Mouse (Mus musculus) CH12.LX (cell line): ENCODE data around the gene Kctd20.

ENCODE experiments used
- CTCF ChIP-seq, 2 experiments: IDR thresholded peaks in 1 of 2; conservative IDR thresholded peaks in 1 of 2; 2 replicates each; pipeline ENCODE4 v1.5.1; 2011 to 2012; ENCODE audit warnings: low read depth in 2 of 2, low read length in 2 of 2, improper control_type of control experiment in 1 of 2, inconsistent platforms in 1 of 2, mild to moderate bottlenecking in 1 of 2, moderate library complexity in 1 of 2
- E2F4 ChIP-seq: IDR thresholded peaks from 2 replicates; pipeline ENCODE4 v1.6.1; 2011; ENCODE audit warnings: low read depth, low read length, improper control_type of control experiment; ENCODE audit not compliant: insufficient replicate concordance
- ELF1 ChIP-seq: IDR thresholded peaks from 2 replicates; pipeline ENCODE4 v1.6.1; 2014; ENCODE audit warnings: low read depth, mild to moderate bottlenecking, inconsistent platforms, low read length, improper control_type of control experiment
- GABPA ChIP-seq: IDR thresholded peaks from 2 replicates; pipeline ENCODE4 v1.6.1; 2012; ENCODE audit warnings: low read depth, low read length, improper control_type of control experiment, inconsistent platforms; ENCODE audit not compliant: insufficient replicate concordance
- HCFC1 ChIP-seq: IDR thresholded peaks from 2 replicates; pipeline ENCODE4 v1.6.1; 2012; ENCODE audit warnings: low read depth, mild to moderate bottlenecking, inconsistent platforms, low read length, improper control_type of control experiment
- IRF4 ChIP-seq: IDR thresholded peaks from 2 replicates; pipeline ENCODE4 v1.6.1; 2014; ENCODE audit warnings: low read depth, mild to moderate bottlenecking, inconsistent platforms, low read length, improper control_type of control experiment
- MAFK ChIP-seq: IDR thresholded peaks from 2 replicates; pipeline ENCODE4 v1.6.1; 2011; ENCODE audit warnings: low read length, improper control_type of control experiment; ENCODE audit not compliant: insufficient replicate concordance
- MEF2A ChIP-seq: IDR thresholded peaks from 2 replicates; pipeline ENCODE4 v1.6.1; 2014; ENCODE audit warnings: low read depth, mild to moderate bottlenecking, inconsistent platforms, low read length, improper control_type of control experiment, borderline replicate concordance
- MYC ChIP-seq: IDR thresholded peaks from 2 replicates; pipeline ENCODE4 v1.6.1; 2011; ENCODE audit warnings: low read depth, mild to moderate bottlenecking, improper control_type of control experiment, low read length
- NELFE ChIP-seq: IDR thresholded peaks from 2 replicates; pipeline ENCODE4 v1.6.1; 2011; ENCODE audit warnings: low read depth, low read length, improper control_type of control experiment
- NRF1 ChIP-seq: IDR thresholded peaks from 2 replicates; pipeline ENCODE4 v1.6.1; 2014; ENCODE audit warnings: low read depth, mild to moderate bottlenecking, inconsistent platforms, low read length, improper control_type of control experiment, moderate library complexity
- POLR2A ChIP-seq: IDR thresholded peaks from 2 replicates; pipeline ENCODE4 v1.6.1; 2011; ENCODE audit warnings: low read depth, mild to moderate bottlenecking, improper control_type of control experiment, low read length
- SMC3 ChIP-seq: IDR thresholded peaks from 2 replicates; pipeline ENCODE4 v1.6.1; 2011; ENCODE audit warnings: low read depth, low read length, improper control_type of control experiment
- ZNF384 ChIP-seq: IDR thresholded peaks from 2 replicates; pipeline ENCODE4 v1.6.1; 2012; ENCODE audit warnings: low read depth, low read length, improper control_type of control experiment, inconsistent platforms

DNA sequence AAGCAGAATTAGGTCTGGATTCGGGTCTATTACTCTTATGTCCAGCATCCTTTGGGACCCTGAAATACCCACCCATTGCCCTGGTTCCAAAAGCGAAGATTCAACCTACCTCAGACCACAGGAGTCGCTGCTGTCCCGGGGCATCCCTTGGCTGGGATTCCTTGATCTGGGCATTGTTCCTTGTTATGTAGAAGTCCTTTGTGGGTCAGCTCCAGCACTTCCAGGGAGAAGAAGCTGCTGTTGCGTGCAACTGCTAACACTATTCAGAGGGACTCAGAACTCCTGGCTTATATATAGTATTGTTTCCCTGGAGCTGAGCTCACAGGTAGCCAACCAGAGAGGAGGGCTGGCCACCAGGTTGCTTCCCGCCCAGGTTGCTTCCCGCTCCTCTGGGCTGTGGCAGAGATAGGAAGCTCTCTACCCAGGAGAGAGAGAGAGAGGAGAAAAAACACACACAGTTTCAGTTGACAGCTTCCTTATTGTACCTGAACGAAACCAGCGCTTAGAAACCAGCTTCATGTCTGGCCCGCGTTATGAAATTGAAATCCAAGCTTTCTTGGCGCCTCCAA, 36.6 kb upstream of the Kctd20 start, which contains the start of gene 4930539E08Rik:
- TF ChIP-seq E2F4 (no peak), CTCF (conservative IDR thresholded peaks at IDR 0.05 in 1 of 2, IDR thresholded peaks at IDR 0.05 in 1 of 2; ENCODE audit: low read depth in 2 of 2, low read length in 2 of 2) (no peak), ZNF384 (no peak), POLR2A (no peak), ELF1 (no peak), SMC3 (no peak), IRF4 (no peak), NRF1 (no peak), NELFE (no peak), GABPA (no peak), MEF2A (no peak), HCFC1 (no peak), MAFK (no peak), MYC (no peak)
